Mouse (Mus musculus): ENCODE measurements around the gene Usp29.

- TF ChIP-seq POLR2A (IDR thresholded peaks at IDR 0.05; ENCODE audit: extremely low read depth, insufficient read depth, low read length) (no peak), CTCF (IDR thresholded peaks at IDR 0.05; ENCODE audit: low read depth, low read length) (no peak)
These were observed 246.5 kb downstream of the Usp29 start for GRCm38 (mm10) chr7:6976890-6977289.
